Mouse (Mus musculus): ENCODE results near the gene Slc25a27. TPM values are rescaled to one million over a fixed set of nuclear protein-coding genes. Genes with fewer than 3 reads are reported as not detected.

The Slc25a27 gene
- total RNA-seq, 1 experiment from 2014 or later = 5.7 TPM

Other genes starting within 250 kb of the Slc25a27 start
- not detected in 2 replicates for gene Mep1a, start 164.4 kb downstream of the Slc25a27 start, total RNA-seq (2017)
- not detected in 2 replicates for gene Ankrd66, start 123.6 kb downstream of the Slc25a27 start, total RNA-seq (2017)
- gene Pla2g7, start 99.1 kb downstream of the Slc25a27 start, total RNA-seq (2017) = 0.46 TPM in 1 of 2 replicates, not detected in the other
- gene Tdrd6, start 36.9 kb downstream of the Slc25a27 start, total RNA-seq (2017) = not detected in 2 replicates
- gene Cyp39a1, start 211 bp upstream of the Slc25a27 start, total RNA-seq (2017) = 0.73 and 2.0 TPM in 2 replicates
- not detected in 2 replicates for gene Rcan2, start 134.1 kb upstream of the Slc25a27 start, total RNA-seq (2017)

Data from common myeloid progenitor, adult 5-6 weeks (primary cell).